Mouse (Mus musculus): ENCODE data around the gene Tln2.

The Tln2 gene

DNA sequence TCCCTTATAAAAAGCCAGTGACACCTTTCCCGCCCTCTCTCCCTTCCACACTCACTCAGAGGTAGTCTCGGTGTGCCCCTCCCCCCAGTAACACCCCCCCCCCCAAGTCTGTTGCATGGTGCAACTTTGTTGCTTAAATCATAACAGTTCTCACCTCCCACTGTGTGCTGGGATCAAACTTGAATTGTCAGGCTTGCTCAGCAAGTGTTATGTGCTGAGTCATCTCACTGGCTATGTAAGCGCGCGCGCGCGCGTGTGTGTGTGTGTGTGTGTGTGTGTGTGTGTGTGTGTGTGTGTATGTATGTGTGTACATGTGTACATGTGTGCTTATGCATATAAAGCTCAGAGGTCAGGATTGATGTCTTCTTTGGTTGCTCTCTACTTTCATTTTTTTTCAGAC is 350.1 kb downstream of the Tln2 start:
- DNase-seq (ENCODE audit: low spot score in 2 of 2), result no peak

DNA sequence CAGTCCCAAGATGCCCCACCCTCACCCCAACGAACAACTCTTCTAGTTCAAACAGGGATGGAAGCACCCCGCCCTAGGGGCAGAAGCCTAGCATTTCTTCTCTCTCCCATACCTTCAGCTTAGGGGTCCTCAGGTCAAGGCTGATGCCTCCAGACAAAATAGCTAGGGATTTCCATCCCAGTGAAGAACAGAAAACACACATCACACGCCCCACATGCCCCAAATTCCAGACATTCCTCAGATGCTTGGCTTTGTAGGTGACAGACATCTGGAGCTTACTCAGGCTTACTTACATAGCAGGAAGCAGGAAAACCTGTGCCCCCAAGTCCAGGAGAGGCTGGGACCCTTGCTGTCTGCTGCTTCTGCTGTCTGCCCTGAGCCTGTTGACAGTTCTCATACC is 351.1 kb downstream of the Tln2 start:
- no peak for DNase-seq (ENCODE audit: low spot score in 2 of 2)

DNA sequence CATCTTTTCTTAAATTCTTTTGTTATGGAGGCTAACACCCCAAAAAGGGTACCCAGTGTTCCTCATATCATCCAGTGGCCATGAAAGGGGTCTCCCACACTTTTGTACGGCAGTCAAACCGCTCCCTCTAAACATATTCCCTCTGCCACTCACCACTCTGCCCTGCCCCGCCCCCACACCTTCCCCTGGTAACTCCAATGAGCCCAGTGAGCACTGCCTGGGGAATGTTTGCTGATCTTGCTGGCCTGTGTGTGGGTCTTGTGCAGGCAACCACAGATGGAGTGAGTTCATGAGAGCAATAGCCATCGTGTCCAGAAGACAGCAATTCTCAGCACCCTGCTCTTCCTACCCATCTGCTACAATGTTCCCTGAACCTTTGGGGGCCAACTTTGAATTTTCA is 354.3 kb downstream of the Tln2 start:
- no peak for DNase-seq (ENCODE audit: low spot score in 2 of 2)

DNA sequence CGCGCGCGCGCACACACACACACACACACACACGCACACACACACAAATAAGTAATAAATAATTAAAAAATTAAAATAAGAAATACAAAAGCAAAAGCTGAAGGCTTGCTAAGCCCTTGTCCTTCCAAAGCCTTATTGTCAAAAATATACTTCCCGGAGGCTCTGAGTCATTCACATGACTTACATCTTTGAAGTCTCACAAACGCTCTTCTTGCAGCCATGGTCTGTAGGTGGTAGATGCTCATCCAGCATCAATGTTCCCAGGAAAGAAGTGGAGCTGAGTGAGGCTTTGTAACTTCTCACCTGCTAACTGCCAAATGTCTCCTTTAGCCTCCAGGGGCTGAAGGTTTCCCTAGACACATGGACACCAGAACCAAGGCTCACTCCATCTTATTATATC is 362.9 kb downstream of the Tln2 start:
- no peak for DNase-seq (ENCODE audit: low spot score in 2 of 2)

DNA sequence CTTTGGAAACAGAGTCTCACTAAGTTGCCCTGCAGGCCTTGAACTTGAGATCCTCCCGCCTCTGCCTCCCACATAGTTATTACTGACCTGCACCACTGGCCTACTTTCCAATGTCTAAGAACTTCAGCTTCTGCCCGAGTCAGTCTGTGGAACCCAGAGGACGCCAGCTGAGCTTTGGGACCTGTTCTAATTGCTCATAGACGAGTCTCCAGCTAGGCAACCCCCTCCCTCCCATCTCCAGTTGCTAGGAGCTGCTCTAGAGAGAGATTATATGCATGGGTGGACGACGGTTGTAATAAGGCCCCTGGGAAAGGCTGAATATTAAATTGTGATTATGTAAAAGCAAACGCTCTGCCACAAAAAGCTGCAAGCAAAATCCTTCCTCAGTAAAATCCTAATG is 364.2 kb downstream of the Tln2 start:
- no peak for DNase-seq (ENCODE audit: low spot score in 2 of 2)

DNA sequence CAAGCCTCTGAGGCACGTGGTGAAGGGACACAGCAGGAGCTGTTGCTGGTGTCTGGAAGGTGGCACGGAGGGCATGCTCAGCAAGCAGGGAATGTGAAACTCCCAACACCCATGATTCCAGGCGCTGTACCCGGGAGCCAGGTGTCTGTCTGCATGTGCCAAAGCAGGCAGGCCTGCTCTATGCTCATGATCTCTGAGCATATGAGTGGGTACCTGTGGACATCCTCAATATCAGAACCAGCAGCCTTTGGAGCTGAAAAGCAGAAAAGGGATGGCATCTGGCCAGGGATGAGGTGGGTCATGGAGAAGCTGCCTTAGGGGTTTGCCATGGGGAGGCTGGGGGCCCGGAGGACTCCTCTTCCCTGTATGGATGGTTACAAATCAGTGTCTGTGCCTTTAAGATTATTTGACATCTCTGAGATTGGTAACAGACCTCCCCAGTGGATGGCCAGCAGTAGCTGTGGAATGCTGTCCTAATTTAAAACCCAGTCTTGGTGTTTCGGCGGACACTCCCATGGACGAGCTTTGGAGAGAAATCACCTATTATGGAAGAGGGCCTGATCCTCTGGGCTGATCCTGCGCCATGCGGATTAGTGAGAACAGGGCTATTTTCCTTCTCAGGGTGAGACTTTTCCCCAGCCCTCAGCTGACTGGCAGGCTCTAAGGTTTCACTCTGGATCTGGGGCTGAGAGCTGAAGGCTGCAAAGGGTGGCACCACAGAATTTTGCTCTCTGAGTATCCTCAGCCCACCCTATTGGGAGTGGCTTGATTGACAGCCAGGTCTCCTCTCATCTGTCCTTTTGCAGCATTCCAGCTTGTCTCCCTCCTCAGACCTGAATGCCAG is 367.8 kb downstream of the Tln2 start:
- no peak for DNase-seq (ENCODE audit: low spot score in 2 of 2)

DNA sequence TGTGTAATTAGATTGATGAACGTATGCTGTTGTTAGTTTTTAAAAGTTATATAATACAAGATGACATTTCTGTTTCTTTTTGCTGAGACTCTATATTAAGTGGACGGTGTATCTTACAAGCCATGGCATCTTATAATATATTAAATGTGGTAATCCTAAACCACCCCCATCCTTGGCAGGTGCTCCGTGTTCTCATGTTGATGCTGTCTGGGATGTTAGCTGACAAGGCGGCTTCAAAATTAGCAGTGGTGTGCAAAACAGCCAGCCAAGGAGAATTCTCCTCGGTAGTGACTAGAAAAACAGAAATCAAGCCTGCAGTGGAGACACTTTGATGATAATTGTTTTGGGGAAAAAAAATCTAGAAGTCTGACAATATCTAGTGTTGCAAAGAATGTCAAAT is 371.8 kb downstream of the Tln2 start:
- DNase-seq (ENCODE audit: low spot score in 2 of 2), result no peak

DNA sequence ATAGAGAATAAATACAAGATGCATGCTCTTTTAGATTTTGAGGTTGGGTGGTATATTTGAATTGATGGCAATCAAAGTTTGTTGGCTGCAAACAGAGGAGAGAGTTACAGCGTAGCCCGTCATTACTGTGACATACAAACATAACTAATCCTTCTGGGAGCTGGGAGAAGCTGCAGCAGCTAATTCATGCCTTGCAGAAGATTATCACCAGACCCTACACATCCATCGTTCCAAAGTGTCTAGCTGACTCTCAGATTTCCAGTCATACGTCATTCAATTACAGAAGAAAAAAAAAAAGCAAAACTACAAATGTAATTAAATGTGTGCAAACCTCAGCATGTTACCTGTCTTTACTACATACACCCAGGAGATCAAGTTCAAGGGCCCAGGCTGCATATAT is 372.3 kb downstream of the Tln2 start:
- no peak for DNase-seq (ENCODE audit: low spot score in 2 of 2)

DNA sequence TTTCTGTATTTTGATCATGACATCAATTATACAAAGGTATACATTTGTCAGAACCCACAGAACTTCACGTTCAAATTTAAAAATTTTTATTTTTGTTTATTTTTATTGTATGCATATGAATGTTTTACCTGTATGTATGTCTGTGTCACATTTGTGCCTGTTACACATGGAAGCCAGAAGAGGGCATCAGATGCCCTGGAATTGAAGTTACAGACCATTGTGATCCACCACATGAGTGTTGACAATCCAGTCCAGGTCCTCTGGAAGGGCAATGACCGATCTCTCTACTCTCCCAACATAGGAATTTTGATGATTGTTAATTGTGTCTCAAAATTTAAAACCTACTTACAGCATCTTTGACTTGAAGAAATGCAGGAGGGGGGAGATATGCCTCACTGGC is 374.9 kb downstream of the Tln2 start:
- no peak for DNase-seq (ENCODE audit: low spot score in 2 of 2)

DNA sequence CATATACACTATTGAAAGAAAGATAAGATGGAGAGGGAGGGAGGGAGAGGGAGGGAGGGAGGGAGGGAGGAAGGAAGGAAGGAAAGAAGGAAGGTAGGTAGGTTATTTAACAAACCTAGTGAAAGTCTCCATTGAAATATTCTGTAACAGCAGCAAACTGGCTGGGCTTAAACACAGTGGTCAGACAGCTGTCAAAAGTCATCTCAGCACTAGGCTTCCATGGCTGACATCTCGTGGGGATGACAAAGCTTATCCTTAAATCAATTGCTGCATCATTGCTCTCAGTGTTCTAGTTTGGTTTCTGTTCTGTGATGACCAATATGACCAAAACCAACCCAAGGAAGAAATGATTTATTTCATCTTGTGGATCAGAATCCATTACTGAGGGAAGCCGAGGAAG is 376.0 kb downstream of the Tln2 start:
- DNase-seq (ENCODE audit: low spot score in 2 of 2), result no peak

DNA sequence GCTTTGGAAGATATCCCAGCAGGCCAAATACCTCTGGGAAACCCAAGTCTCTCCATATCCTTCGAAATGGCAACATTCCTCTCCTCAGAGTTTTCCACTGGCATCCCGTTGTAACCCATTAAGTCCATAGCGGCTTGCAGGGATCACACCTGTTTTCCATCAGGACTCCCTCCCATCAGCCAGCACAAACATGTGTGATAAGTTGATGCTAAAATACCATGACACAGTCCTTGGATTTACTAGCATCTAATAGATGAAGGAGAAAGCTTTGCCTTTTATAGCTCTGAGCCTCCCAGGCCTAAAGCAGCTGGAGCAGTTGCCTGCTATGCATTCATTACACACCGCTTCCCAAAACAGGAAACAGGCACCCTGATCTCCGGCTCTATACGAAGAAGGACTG is 377.5 kb downstream of the Tln2 start:
- no peak for DNase-seq (ENCODE audit: low spot score in 2 of 2)

DNA sequence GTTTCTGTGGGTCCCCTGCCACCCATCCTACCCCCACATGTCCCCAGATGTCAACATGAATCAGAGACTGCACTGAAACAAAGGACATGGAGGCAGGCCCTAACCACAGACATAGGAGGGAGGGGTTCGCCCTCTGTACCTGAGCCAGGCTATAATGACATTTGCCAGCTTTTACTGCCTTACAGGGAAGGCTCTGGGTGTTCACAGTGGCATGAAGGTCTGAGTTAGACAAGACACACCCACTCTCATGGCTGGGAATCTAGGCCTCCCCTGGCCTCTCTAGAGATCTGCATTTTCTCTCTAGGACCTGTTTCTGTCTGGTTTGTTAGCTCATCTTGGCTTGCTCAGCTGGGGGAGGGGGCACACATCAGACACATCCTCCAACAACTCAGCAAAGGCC is 380.8 kb downstream of the Tln2 start:
- no peak for DNase-seq (ENCODE audit: low spot score in 2 of 2)

DNA sequence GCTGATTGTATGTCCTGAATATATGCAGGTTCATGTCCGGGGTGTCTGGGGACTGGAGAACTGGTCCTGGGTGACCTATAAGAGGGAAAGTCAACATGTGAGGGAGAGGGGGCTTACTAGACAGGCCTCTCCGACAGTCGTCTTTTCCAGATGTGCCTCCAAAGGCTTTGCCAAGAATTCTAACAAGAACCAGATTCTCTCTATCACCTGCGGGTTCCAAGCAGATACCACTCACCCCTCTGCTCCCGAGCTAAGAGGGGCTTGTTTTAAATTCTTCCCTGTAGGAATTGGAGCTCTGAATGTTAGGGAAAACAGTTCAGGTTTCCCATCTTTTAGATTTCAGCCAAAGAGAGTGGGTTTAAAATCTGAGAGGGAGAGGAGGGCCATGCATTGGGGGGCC is 381.3 kb downstream of the Tln2 start:
- no peak for DNase-seq (ENCODE audit: low spot score in 2 of 2)

DNA sequence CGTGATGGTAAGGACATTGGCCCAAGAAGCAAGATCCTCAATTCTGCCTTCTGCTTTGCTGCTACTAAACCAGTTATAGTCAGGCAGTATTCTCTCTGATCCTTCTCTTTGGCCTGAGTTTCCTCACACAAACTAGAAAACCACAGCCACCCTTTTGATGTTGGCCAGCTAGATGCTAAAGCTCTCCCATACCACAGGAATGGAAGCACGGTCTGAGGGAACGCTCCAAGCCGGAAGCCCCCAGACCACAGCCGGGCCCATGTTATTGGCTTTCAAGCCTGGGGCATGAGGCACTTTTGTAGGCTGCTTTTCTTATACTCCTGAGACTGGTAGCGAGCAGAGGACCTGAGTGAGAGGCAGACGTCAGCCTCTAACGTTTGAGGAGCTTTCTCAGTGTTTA is 383.4 kb downstream of the Tln2 start:
- no peak for DNase-seq (ENCODE audit: low spot score in 2 of 2)

DNA sequence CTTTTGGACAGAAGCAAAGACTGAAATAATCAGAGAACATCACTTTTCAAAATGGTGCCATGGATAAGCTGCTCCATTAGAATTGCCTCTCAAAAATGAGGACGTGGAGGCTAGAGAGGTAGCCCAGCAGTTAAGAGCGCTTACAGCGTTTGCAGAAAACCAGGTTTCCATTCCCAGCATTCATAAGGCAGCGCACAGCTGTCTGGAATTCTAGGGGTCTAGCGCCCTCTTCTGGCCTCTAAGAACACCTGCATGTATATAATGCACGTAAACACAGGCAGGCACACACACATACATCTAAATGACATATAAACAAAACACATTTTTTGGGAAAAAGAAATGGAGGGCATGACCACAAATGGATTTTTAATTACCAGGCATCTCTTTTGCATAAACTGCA is 385.7 kb downstream of the Tln2 start:
- no peak for DNase-seq (ENCODE audit: low spot score in 2 of 2)

DNA sequence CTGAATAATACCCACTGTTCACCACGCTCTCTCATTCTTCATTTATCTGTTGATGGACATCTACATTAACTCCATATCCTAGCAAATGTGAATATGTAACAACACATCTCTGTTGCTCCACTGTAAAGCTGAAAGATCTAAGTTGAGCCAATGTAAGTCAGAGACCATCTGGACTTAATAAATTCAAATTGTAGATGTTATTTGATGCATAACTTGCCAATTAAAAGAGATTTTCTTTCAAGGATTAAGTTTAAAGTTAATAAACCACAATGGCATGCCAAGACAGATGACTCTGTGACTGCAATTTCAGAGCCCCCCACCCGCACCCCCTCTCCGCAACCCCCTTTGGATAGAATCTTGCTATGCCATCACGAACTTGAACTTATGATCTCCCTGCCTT is 386.3 kb downstream of the Tln2 start:
- DNase-seq (ENCODE audit: low spot score in 2 of 2), result no peak

DNA sequence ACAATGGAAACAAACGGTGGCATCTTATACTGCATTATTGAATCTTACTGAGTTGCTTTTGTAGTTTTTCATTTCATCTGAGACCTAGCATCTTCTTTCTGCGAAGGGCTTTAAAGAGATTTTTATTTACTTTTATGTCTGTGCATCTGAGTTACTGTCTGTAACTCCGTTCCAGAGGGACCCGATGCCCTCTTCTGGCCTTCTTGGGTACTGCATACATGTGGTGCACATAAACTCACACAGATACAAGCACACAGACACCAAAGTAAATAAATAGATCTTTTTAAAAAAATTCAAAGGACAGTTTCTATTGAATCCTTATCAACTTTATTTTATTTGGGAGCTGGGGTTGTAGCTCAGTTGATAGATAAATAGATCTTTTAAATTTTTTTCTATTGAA is 388.1 kb downstream of the Tln2 start:
- no peak for DNase-seq (ENCODE audit: low spot score in 2 of 2)

DNA sequence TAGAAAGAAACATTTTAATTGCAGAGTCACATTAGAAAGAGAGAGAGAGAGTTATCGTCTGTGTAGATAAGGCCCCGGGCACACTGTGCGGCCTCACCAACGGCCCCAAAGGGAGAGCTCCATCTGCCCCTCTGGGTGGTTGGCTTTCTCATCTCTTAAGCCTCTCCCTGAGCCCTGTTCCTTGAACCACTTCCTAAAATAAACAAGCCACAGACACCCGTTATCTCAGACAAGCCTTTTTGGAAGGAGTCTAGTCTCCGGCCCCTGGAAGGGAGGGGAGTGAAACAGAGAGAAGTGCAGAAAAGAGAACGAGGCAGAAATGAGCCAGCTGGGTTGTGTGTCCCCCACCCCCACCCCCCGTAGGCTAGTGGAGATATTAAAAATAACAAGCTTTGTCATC is 388.7 kb downstream of the Tln2 start:
- DNase-seq (ENCODE audit: low spot score in 2 of 2), result no peak

DNA sequence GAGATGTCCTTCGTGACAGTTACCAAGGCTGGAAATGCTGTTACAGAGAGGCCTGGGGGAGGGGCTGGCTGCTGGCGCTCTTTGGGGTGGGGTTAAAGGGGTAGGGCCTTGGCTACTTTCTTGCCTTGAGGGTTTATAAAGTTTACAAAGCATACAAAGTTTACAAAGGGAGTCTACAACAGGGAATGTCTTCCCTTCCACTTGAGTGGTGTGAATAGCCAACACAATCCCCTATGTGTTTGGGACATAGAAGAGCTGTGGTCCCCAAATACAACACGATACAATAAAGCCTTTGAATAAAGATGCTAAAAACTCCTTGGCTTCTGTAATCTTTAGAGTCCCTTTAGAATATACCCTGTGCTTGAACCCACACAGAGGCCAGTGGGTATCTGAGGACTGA is 389.5 kb downstream of the Tln2 start:
- no peak for DNase-seq (ENCODE audit: low spot score in 2 of 2)

Measured in cerebellum, postnatal 4 days (tissue).